Mouse (Mus musculus): ENCODE measurements at regions not wholly inside any gene's neighbourhood (a gene's known extent, or its start where the extent isn't known, plus 50 kb on each side); places are given as distances from the start of the nearest gene placed in this dataset.
A peak's percentile ranks its signal among the peaks of the same experiment; 100 is the strongest.

DNA sequence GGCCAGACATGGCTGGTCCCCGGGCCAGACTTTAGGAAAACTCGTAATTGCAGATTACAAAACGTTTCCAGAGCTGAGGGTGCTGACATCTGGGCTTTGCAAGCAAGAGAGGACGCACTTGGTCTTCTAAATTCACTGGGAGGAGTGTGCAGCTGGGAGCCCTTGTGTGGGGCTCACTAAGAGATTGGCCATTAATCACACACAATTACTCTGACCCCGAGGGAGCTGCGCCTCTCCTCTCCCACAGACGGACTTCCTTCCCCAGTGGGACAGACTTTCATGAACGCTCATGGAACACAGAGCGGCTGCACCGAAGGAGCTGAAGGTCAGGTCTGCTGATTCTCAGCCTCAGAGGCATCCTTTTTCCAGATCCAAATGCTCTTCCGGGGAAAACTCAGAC lies 407.2 kb downstream of the Med13l start:
- DNase-seq (ENCODE audit: low spot score in 2 of 2), result no peak

DNA sequence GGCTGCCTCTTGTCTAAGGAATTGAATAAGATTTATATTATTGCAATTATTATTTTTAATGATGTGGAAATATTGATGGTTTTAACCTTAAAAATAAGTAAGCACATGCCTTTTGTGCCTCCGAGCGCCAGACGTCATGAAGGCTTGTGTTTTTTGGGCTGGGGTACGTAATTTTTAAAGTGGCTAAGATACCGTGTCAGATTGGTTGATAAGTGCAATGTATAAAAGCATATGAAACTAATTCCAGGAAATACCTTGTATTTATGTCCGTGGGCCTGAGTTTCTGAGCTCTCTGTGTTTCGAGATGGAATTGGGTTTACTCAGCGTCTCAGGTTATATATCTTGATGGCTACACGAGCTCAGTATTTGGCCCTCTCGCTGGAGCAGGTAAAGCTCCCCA lies 414.7 kb downstream of the Med13l start:
- no peak for DNase-seq (ENCODE audit: low spot score in 2 of 2)

DNA sequence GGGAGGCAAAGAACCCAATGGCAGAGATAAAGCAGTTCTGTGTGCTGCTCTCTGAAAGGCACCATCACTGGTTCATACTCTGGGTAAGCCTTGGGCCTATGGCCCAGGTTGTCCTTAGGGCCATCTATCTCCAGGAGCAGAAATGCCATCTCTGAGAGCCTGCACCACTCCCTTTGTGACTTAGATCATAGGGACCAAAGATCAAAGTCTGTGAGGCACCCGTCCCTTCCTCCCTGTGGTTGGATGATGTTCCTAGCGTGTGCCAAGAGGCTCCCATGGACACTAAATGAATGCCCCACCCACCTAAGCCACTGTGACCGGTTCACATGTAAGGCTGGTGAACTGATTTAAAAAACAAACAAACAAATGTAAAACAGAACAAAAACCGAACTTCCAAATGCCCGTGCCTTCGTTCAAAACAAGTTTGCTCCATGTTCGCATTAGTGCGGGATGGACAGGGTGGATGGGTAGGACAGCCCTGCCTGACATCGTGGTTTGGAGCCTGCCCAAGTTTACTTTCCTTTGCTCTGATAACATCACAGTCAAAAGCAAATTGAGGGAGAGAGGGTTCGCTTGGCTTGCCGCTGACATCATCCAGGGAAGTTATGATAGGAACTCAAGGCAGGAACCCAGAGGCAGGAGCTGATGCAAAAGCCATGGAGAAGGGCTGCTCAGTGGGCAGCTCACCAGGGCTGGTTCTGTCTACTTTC lies 418.6 kb downstream of the Med13l start:
- no peak for DNase-seq (ENCODE audit: low spot score in 2 of 2)

DNA sequence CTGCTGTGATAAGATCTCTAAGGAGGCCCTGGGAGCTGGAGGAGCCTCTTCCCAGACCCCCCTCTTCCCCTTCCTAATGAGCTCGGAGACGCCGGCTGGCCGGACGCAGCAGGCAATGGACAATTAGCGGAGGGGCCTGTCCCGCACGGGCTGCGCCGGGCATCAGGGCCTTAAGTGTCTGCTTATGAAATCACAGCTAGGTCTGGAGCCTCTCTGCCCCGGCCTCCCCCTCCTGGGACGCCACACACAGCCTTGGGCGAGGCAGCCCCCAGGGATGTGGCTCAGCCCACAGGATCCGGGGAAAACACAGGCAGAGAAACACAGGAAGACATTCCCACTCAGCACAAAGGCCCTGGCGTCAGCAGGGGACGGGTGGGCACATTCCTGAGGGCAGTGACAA lies 420.6 kb downstream of the Med13l start:
- no peak for DNase-seq (ENCODE audit: low spot score in 2 of 2)

DNA sequence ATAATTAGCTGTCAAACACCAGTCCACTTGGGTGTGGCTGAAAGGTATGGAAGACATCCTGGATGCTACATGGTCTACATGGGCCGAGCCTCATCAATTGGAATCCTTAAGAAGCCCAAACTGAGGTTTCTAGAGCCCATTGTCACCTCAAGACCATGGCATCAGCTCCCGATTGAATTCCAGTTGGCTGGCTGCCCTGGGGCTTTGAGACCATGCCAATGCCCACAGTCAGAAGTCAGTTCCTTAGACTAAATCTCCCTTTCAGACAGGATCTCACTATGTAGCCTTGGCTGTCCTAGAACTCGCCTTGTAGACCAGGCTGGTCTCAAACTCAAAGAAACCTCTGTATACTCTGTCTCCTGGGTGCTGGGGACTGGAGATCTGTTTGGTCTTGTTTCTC lies 423.8 kb downstream of the Med13l start:
- no peak for DNase-seq (ENCODE audit: low spot score in 2 of 2)

DNA sequence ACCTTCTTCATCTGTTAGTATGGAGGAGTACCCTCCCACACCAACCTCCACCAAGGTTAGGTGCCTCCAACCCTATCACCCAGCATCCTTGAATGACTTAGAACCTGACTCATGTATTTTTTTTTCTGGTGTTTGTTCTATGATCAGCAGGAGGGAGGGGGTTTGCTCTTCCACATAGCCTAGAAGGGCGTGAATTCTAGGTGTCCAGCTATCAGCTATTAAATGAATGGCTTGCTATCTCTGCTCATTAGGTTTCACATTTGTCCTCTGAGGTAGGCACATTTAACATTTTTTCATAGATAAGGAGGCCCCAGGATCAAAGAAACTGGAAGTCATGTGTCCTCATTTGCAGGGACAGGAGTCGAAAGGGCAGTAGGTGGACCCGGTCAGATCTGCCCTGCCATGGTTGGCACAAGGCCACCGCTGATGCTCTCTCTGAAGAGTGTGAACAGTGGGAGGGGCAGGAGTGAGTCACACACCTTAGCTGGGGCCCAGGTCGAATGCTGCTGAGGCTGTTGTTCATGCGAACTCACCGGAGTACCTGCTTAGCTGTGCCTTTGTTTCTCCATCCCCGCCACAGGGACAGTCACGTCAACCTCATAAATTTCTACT lies 424.4 kb downstream of the Med13l start:
- DNase-seq (ENCODE audit: low spot score in 2 of 2), result no peak

DNA sequence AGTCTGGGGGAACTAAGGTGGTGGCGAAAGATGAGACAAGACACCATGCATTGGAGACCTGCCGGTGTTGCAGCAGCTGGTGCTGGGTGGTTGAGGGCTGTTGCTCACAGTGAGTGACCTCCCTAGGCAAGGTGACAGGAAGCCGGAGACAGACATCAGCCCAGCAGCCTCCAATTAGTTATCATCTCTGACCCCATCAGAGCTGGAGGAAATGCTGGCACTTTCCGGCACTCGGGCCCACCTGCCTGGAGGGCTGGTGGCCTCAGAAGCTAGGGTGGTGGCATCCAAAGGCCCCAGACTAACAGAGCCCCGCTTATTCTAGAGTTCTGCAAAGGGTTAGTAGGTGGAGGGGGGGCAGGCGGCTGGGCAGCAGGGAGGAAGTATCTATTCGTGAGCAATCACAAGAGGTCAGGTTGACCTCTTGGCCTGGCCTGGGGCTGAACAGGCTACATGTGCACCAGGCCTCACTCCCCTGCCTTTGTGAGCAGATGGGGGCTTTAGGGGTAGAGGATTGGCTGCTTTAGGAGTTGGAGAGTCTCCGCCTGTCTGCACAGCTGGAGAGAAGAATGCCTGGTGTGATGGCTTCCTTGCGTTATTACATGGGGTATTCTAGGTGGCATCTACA lies 427.0 kb downstream of the Med13l start:
- DNase-seq (ENCODE audit: low spot score in 2 of 2), result no peak

DNA sequence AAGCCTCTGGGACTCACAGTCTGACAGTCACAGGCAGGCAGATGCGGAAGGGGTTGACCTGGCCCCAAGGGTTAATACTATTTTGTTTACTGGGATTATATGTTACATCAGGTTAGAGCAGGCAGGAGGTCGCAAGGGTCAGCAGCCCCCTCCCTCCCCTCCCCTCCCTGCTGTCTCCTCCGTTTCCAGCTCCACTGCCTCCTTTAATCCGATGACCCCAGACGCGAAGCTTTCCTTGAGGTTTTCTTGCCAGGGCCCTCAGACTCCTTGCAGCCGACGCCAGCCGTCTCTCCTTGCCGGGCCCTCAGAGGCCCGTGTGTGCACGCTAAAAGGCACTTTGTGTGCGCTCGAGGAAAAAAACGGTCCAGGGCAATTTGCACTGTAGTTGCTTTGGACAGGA lies 438.6 kb downstream of the Med13l start:
- no peak for DNase-seq (ENCODE audit: low spot score in 2 of 2)

DNA sequence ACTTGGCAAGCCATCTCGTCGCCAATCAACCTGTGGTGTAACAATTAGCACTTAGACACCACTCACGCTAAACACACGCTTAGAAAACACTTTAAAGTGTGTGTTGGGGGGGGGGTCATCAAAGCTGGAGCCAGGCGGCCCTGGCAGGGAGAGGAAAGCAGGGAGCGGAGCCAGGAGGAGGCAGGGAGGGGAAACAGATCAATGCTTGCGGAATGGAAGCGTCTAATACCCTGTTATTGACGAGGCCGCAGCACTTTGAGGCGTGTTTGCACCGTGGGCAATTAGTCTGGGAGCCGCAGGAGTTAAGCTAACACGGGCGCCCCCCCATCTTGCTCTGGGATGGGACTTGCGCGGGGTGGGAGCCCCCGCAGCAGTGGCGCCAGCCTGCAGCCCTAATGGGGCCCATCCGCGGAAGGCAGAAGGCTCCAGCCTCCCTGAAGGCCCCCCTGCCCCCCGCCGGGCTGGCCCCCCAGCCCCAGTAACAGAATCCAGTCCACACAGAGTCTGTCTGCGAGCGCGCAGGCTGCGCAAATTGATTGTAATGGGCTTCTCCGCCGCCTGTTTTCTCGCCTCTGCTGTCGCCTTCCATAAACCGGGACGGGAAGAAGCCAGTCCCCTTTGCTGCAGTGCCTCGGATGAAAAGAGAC lies 445.5 kb downstream of the Med13l start:
- DNase-seq (ENCODE audit: low spot score in 2 of 2), result no peak

DNA sequence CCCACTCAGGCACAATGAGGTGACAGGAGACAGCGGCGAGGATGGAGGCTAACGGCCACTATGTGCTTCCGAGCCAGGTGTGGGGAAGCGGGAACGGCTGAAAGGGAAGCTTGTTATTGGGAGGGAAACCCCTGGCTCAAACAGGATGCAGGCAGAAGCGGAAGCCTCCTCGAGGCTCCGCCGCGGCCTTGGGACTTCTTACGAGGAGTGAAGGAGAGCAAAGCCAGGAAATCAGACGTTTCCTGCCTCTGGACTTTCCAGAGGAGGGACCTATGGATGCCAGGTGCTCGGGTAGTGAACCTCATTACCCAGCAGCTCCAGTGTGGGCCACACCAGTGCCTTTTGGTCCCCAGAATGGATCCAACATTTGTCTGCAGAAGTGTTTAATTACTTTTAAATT lies 449.6 kb downstream of the Med13l start:
- no peak for DNase-seq (ENCODE audit: low spot score in 2 of 2)

DNA sequence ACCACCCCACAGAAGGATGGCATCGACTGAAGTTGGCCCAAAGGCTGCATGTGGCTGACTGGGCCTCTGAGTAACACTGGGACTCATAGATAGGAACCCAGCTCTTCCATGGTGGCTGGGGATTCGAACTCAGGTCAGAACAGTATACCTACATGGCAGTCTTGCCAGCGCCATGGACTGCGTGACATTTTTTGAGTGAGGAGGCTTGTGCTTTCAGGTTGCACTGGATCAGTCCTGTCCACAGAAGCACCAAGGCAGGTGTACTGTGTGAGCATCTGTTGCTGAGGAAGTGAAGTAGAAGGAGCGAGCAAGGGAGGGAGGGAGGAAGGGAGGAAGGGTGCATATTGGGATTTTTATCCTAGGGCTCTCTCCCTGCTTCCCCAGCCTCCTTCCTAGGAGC lies 454.7 kb downstream of the Med13l start:
- DNase-seq (ENCODE audit: low spot score in 2 of 2), result no peak

DNA sequence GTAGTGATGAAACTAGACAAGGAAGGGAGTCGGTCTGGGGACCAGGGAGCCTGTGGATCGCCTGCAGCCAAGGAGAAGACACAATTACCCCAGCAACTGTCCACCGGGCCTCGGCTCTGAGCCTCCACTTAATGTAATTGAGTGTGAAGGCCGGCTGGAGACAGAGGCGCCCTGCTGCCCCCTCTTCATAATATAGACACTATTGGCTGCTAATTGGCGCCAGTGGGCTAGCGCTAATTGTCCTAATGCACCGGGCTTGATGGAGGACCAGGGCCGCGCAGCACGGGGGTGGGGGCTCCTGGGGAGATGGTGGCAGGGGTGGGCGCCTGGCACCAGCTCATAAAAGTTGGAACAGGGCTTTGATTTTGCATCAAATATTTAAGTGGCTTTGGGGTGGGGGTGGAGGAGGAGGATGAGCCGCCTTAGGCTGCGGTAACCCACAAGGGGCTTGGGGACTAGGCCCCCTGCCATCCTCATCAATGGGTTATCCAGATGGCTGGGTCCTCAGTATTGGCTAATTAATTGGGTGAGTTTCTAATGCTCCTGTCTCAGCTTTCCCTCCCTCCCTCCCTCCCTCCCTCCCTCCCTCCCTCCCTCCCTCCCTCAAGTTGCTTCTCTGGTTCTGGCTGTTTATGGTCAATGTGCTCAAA lies 455.3 kb downstream of the Med13l start:
- no peak for DNase-seq (ENCODE audit: low spot score in 2 of 2)

DNA sequence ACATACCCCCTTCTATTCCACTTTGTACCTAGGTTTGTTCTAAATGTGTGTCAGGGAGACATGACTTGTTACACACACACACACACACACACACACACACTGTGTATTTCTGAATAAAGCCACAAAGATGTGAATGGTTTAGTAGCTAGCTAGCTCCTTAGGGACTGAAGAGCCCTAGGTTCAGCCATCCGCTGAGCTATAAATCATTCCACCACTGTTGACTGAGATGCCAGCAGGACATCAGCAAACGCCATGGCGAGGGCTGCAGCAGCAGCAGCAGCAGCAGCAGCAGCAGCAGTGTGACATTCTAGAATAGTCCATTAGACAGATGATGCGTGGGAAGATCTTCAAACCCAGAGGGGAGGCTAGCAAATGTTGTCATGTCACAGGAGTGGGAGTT lies 455.9 kb downstream of the Med13l start:
- DNase-seq (ENCODE audit: low spot score in 2 of 2), result peak in 1 of 2 experiments; percentile 2

DNA sequence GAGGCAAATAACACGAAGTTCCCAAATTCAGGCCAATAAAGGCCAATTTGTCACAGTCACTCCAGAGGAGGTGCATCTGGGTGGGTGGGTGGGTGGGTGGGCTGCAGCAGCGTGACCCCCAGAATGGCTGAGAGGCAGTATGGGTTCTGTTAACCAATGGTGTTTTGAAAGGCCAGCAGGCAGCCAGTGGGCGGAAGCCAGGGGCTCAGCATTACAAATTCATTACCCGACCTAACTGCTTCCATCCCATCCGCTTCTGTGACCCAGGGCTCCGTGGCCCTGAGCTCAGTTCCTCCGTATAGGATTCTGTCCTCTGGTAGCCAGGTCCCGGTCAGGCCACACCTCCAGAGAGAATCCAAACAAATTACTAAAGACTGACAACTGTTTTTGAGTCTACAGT lies 463.5 kb downstream of the Med13l start:
- no peak for DNase-seq (ENCODE audit: low spot score in 2 of 2)

DNA sequence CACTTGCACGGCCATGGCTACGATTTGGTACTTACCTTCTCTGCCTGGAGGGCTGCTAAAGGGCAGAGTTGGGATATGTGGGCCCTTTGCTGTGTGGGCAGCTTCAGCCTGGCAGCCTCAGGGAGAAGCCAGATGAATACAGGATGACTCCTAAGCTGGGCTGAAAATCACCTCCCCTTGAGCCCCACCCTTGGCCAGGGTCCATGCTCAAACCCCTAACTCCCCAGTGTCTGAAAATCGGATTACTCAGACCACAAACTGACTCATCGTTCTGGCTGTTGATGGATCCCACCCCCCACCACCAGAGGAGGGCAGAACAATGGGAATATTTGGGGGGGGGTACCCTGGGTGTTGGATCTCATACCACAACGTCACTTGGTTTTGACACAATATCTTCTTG lies 471.6 kb downstream of the Med13l start:
- no peak for DNase-seq (ENCODE audit: low spot score in 2 of 2)

DNA sequence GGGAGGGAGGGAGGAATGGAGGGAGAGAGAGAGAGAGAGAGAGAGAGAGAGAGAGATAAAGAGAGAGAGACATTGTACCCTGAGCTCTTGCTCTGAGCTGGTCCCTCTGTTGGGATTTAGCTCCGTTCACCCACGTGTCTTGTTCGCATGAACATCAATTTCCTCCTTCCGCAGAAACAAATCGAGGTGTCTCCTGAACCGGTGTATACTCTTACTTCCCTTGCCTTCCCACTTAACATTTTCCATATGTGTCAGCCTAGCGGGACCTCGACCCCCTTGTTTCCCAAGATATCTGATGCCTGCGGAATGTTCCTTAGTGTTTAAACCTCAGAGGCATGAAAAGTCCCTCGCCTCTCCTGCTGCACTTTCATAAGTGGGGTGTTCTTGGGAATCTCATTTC lies 484.1 kb downstream of the Med13l start:
- no peak for DNase-seq (ENCODE audit: low spot score in 2 of 2)

DNA sequence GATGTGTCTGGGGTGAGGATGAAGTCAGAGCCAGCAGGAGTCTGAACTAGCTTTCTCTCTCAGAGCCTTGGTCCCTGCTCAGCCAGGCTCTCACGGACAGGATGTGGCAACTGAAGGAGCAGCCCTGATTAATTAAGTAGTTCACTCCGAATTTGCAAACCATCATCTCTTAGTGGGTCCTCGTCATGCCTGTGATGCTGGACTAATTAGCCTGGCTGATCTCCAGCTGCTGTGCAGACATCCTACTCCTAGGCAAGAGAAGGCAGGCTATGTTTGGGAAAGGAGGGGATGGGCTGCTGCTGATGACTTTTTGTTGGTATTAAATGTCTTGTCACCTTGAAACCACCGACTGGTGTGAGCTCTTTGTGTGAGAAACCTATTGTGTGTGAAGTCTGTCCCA lies 487.1 kb downstream of the Med13l start:
- no peak for DNase-seq (ENCODE audit: low spot score in 2 of 2)

DNA sequence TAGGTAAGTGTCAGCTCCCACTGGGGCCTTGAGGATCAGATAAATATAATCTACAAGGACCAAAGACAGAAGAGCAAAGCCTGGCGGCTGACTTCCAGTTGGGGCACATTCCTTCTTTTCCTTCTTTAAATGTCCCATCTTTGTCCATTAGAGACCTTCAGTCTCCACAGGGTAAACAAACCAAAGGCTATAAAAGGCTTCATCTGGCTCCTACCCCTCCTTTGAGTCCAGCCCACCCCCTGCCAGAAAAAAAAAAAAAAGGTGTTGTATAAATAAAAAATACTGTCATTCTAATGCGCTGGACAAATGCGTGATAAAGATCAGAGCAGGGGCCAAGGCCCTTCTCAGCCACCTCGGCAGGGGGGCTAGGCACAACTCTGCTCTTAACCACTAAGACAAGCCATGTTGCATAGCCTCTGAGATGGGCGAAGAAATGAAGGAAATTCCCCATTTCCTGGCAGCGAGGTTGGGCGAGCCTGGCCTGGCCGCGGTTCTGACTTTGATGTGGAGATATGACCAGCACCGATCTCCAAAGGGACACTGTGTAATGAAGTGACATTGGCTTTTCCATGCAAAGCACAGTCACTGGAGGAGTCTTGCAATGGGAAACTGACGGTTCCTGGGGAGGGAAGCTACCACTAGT lies 492.0 kb downstream of the Med13l start:
- no peak for DNase-seq (ENCODE audit: low spot score in 2 of 2)

DNA sequence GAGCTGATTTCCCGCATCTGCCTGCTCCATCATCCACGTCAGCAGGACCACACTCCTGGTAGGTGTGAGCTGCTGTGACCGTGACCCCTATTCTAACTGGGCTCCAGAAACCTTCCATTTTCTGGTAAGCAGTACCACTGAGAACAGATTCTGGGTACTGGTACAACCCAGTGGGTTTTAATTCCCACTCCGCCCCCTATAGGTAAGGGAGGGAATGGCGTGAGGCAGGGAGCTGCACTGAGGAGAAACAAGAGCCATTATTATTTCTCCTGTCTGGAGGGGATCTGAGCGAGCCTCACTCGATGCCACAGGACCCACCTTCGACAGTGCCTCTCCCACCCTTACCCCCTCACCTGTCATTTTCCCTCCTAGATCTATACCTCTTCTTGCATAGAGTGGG lies 493.3 kb downstream of the Med13l start:
- DNase-seq (ENCODE audit: low spot score in 2 of 2), result no peak

DNA sequence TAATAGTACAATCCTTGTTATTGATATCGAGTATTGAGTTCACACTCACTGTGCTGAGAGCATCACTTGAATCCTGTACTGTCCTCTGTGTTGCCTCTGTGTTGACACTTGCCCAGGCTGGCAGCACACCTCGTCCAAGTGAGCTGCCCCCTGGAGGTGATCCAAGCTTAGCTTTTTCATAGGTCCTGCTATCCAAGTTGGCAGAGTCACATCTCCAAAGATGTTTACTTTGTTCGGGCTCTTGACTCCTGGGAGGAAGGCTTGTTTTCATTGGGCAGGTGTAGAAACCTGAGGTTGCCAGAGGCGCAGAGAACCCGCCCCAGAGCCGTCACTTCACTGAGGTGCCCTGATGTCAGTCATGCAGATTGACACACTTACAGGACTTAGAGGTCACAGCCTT lies 493.9 kb downstream of the Med13l start:
- DNase-seq (ENCODE audit: low spot score in 2 of 2), result no peak

DNA sequence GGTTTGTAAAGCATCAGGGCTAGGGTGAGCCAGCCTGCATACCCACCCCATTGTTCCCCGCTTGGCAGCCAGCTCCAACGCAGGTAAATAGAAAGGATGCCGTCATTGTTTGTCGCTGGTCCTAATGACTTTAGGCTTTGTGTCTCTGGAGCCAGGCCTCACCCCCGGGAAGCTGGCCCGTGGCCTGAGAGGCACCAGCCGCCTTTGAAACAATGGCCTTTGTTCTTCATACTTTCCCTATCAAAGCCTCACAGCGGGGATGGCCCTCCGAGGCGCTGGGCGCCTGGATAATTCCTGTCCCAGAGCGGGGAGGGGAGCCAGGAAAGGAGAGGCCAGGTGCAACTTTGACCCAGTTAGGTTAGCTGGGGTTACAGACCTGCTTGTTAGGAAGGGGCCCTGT lies 495.0 kb downstream of the Med13l start:
- peak; percentile 7 to 14 for DNase-seq (ENCODE audit: low spot score in 2 of 2)

DNA sequence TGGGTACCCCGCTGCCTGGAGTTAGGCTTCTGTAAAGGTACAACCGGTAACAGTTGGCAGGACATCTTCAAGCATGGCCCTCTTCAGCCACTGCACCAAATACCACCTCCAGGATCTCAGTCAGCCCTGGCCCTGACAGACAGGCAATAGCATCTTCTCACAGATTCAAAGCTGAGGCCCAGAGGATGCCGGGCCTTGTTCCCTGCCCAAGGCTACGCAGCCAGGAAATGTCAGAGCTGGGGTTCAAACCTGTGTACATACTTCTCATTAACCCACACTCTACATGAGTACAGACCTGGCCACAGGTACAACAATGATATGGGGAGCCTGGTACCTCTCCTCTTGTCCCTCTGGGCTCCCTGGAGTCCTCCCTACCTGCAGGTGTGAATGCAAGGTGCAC lies 497.3 kb downstream of the Med13l start:
- DNase-seq (ENCODE audit: low spot score in 2 of 2), result no peak
